12 mouse cellular contexts compared by ENCODE assay signal in the genomic region with DNA sequence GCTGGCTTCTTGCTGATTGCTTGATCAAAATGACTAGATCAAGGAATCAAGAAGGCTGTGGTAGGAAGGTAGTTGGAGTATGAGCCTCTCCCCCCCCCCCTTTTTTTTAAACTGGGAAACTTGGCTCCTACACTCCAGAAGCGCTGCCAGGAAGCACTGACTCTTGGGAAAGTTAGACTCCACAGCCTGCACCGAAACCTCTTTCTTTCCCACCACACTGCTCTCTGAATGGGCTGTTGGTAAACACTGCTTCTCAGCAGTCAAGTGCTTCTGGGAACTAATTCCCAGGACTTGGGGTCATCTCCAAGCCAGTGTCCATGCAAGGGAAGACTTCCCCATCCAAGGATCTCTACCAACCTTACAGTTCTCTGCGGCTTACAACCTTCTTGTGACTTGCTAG.
DNase-seq lines count a peak whose midpoint lies in the region; ATAC-seq and TF ChIP-seq lines count a peak whose summit lies in the region.
"Had no signal": no experiment of that assay in that cellular context is flagged by ENCODE, and none has a peak within 500 bp of the region (broad histone marks: within the 10 kb centered on the region; RNA-seq: fewer than 3 reads in every experiment).

No protein-coding gene starts in this region.

- H3K4me1 ChIP-seq in spleen, adult 2 months (ENCODE audit: control insufficient read depth, insufficient read depth, insufficient read length) = peaks cover 2% of the 10 kb centered on the region; the same call in 1 of the 2 replicates
- peaks cover 15% of the 10 kb centered on the region for H3K4me1 ChIP-seq in forebrain, embryonic 10.5 days
- H3K4me1 ChIP-seq: limb, embryonic 12.5 days had no signal

- no peaks in the 10 kb centered on the region for H3K27me3 ChIP-seq in spleen, adult 2 months (ENCODE audit: control insufficient read depth, insufficient read depth, low read length)
- H3K27me3 ChIP-seq in forebrain, embryonic 10.5 days (ENCODE audit: poor library complexity, severe bottlenecking) = no peaks in the 10 kb centered on the region
- H3K27me3 ChIP-seq: hindbrain, embryonic 12.5 days; limb, embryonic 12.5 days; neural tube, embryonic 13.5 days had no signal

- no peak for ATAC-seq in monocyte, adult 5-6 weeks (replicated peaks; ENCODE audit: insufficient number of reproducible peaks, low FRiP score, low TSS enrichment, poor library complexity, severe bottlenecking)

- intact Hi-C loops in heart, postnatal 25 days (cut with DNase I) = no loop called here

- TF ChIP-seq CTCF in layer of hippocampus, adult 2 months (conservative IDR thresholded peaks at IDR 0.05) = no peak
- TF ChIP-seq CTCF in spleen, adult 2 months (IDR thresholded peaks at IDR 0.05; ENCODE audit: extremely low read depth, insufficient read depth, insufficient read length, insufficient replicate concordance) = no peak

- H3K36me3 ChIP-seq in spleen, adult 2 months (ENCODE audit: control insufficient read depth, insufficient read depth, low read length) = no peaks in the 10 kb centered on the region
- H3K36me3 ChIP-seq in forebrain, embryonic 10.5 days (replicated peaks) = no peaks in the 10 kb centered on the region
- H3K36me3 ChIP-seq: hindbrain, embryonic 12.5 days; limb, embryonic 12.5 days; neural tube, embryonic 13.5 days had no signal

- H3K27ac ChIP-seq in layer of hippocampus, adult 2 months = peak overlapping the region; percentile 29; the same call in 1 of the 2 replicates
- H3K27ac ChIP-seq in spleen, adult 2 months (ENCODE audit: insufficient read depth, low read length) = peak overlapping the region; percentile 70
- H3K27ac ChIP-seq in forebrain, embryonic 10.5 days = no peak overlapping the region
- H3K27ac ChIP-seq: hindbrain, embryonic 12.5 days; limb, embryonic 12.5 days; neural tube, embryonic 13.5 days had no signal

- no peak for TF ChIP-seq POLR2A in spleen, adult 2 months (IDR thresholded peaks at IDR 0.05; ENCODE audit: low read depth, low read length)

- WGBS in spleen, adult 2 months = 79% methylated on average over 3 of the region's 3 CpGs
- 87% methylated on average over 3 of the region's 3 CpGs for WGBS in forebrain, embryonic 10.5 days

- DNase-seq in heart, adult 11 months = peak; percentile 94
- DNase-seq in heart, postnatal 25 days (ENCODE audit: low spot score) = no peak
- no peak for DNase-seq in layer of hippocampus, adult 2 months (ENCODE audit: low spot score in 2 of 2)
- no peak for DNase-seq in layer of hippocampus, postnatal 10 days (ENCODE audit: low spot score in 2 of 2)
- DNase-seq in spleen, adult 2 months (ENCODE audit: low read depth in 1 of 2, low spot score in 2 of 2) = no peak
- DNase-seq in spleen, postnatal 36 days (ENCODE audit: low spot score in 2 of 2) = no peak
- DNase-seq in forebrain, embryonic 10.5 days (ENCODE audit: extremely low spot score, low spot score) = no peak
- DNase-seq: cerebellum, postnatal 36 days had no signal

- H3K4me3 ChIP-seq in layer of hippocampus, adult 2 months = no peak overlapping the region
- no peak overlapping the region; the same call in 1 of the 2 replicates for H3K4me3 ChIP-seq in spleen, adult 2 months (ENCODE audit: extremely low read depth, insufficient read depth, insufficient read length)
- no peak overlapping the region for H3K4me3 ChIP-seq in forebrain, embryonic 10.5 days
- H3K4me3 ChIP-seq: hindbrain, embryonic 12.5 days; limb, embryonic 12.5 days; neural tube, embryonic 13.5 days had no signal

- H3K9me3 ChIP-seq in forebrain, embryonic 10.5 days = no peaks in the 10 kb centered on the region
- H3K9me3 ChIP-seq: hindbrain, embryonic 12.5 days; limb, embryonic 12.5 days; neural tube, embryonic 13.5 days had no signal
